Mouse (Mus musculus) kidney, postnatal 25 days (tissue): Measurements from ENCODE around the gene Flvcr1.

Experiments
- DNase-seq, 2 experiments: peaks; one replicate each; pipeline ENCODE4 v3.0.0; 2021; ENCODE audit warnings: mixed read lengths in 2 of 2

Flvcr1 gene

DNA sequence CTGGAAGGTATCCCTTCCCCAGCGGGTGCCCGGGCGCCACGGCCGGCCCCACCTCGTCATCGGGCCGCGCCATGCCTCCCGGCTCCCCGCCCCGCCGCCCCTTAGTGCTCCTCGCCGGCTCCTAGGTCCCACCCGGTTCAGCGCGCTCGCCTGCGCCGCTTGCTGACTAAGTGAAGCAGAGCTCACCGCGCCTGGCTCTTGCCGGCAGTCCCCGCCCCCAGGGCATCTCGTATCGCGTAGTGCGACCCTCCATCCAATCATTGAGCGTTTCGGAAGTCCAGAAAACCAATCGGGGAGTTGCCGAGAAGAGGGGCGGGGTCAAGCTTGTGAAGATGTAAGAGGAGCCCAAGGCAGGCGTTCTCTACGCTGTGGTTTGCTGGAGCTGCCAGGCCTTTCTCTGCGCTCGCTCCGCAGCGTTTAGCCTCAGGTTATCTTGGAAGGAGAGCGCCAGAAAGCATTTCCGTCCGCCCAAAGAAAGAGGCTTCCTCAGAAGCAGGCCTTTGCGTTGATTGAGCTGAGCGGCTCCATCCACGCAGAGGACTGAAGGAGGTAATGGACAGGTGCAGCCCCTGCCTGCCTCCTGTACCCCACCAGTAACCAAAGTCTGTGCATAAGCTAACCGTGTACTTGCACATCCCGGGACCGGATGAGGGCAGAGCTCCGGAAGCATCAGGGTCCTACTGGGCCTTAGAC, at the start of gene Flvcr1:
Gene Flvcr1, minus strand, starts transcription at position 138 of the 693 bp plus-strand sequence.
- peak; percentile 99 for DNase-seq

DNA sequence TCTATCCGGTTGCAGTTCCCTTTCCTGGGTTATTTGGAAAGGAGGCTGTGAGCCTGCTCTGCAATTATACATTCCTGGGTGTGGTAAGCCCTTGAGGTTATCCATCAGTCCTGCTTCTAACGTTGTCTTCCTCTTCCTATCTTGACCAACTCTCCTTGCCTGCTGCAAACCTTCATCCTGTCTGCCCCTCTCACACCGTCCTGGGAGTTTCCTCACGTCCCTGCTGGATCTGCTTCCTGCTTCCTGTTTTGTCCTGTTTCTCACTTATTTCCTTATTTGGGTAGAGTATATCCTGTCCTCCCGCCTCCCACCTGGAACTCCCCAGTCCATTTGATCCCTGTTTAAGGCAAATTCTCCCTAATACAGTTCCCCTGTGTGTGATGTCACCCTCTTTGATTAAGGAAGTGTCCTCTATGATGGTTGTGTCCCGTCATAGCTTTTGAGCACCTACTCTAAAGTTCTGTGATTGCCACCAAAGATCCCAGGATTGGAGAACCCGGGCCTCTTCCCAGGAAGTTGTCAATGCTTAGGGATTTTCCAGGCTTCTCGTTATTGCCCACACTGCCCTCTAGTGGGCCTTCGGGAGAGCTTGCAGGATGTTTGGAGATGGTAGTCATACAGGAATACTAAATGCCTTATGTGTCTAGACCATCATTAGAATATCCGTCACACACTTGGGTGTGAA, 49.4 kb upstream of the Flvcr1 start:
- peak; percentile 76 to 79 for DNase-seq

DNA sequence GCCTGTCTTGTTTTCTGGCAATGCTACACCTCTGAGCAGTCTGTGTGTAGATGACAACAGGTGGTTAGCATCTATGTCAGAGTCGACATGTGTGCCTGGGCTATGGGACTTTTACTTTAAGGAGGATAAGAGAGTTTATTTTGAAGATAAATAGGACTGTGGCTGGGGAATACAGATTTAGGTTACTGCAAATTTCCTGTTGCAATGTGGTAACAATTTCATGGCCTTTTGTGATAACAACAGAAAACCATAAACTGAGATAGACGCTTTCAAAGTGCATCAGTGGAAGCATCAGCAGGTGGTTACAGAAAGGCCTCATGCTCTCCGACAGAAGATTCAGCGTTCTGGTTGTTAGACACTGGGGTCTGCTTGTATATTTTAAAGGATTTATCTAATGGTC, 47.5 kb upstream of the Flvcr1 start:
- DNase-seq = no peak

DNA sequence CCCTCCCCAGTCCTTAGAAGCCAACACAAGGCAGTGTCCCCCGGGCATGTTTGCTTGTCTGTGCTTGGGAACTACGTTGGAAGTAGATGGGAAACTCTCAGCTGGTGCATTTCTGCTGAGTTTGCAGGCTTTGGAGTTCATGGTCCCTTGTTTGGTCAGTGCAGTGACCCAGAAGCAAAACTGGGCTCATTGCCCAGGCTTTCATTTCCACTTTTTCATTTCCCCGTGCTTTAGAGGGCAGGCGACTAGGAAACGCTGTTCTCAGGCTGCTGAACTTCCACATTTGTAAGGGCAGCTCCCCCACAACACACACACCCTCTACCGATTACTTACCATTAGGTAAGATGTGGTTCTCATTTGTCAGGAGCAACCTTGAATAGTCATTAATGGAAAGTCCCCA, 47.0 kb upstream of the Flvcr1 start:
- DNase-seq = peak; percentile 91

DNA sequence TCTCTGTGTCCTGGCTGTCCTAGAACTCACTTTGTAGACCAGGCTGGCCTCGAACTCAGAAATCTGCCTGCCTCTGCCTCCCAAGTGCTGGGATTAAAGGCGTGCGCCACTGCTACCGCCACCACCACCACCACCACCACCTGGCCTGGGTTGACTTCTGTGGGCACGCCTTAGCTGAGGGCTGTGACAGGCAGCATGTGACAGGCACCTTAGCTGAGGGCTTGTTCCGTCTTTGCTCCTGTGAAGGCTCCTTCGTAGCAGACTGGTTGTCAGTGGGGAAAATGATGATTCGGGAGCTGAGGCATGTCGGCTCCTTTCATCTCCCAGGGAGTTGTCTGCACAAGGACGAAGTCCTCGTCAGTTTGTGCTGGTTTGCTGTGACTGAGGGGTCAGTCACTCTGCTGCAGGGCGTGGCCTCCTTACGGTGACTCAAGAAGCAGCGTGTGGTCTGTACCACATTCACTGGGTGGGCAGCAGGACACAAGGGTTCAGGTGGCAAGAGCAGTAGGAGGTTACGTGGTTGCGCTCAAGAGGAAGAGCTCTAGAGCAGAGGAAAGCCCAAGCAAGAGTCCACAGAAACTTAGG, 46.5 kb upstream of the Flvcr1 start:
- DNase-seq = peak; percentile 10 to 57

DNA sequence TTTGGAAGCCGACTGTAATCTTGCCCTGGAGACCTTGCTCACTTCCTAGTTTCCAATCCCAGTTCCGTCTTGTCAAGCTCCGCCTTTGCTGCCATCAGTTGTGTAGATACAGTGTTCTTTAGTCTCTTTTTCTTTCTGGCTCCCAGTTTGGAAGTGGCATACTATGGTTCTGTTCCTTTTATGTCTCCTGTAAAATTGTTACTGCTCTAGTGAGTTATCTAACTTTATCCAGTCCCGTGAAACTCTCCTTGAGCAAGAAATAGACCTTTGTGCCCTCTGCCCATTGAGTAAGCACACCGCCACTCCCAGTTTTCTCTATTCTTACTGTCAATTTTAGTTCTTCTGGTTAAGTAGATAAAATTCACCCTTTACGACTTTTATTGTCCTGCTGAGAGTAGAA, 45.7 kb upstream of the Flvcr1 start:
- DNase-seq = no peak

DNA sequence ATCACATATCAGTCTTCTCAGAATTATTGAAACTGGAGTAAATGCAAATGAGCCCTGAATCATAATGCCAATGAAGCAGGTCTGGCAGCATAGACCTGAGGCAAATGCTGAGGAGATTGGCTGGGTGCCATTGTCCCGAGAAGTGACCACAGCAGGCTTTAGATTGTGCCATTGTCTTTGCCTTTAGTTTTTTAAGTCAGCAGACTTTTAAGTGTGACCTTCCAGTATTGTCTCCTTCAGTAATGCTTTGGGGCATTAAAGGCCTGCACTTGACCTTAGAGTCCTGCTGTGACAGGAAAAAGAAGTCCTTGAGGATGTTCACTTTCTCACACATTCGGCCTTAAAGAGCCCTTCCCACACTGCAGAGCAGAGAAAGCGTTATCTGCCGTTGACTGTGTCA, 44.3 kb upstream of the Flvcr1 start:
- DNase-seq = no peak

DNA sequence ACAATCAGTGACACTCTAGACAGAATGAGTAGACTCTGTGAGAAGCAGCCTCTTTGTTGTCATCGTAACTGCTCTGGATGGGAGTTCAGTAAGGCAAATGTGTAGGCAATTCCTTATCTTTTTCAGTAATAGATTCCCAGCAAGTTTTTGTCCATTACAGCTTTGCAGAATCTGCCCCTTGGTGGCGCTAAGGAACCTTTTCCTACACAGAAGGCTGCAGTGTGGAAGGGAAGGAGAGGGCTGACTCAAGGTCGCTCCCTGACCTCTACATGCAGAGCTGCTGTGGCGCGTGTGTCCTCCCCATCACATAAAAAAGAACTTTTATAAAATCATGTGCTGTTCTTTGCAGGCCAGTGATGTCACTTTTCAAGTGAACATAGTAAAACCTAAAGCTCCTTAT, 42.4 kb upstream of the Flvcr1 start:
- DNase-seq = peak; percentile 46

DNA sequence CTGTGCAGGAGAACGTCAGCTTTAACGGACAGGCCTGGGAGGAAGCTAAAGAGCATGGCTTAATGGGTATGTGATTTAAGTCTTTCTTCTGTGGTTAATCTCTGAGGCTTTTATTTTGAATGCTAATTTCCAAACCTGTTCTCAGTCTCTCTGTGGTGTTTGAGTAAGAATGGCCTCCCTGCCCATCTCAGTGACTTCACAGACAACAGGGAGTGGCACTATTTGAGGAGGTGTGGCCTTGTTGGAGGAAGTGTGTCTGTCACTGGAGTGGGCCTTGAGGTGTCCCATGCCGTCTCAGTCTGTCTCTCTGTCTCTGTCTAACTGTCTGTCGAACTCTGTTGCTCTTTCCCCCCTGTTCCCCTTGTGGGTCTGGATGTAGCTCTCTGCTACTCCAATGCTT, 39.2 kb upstream of the Flvcr1 start:
- no peak for DNase-seq

DNA sequence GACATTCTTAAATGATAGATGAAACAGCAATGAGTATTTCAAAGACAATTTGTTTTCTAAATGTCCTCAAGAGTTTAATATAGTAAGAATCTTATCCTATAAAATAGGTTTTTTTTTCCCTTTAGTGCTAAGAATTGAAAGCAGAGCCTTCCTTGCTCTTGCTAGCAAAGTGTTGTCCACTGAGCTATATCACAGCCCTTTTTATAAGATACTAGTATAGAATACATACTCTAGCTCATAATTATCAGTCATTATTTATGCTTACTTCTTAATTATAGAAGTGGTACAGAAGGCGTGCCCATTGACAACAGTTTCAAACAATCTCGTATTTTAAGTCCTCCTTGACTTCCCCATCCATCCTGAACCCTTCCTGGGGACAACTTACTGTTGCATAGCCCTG, 38.6 kb upstream of the Flvcr1 start:
- no peak for DNase-seq

DNA sequence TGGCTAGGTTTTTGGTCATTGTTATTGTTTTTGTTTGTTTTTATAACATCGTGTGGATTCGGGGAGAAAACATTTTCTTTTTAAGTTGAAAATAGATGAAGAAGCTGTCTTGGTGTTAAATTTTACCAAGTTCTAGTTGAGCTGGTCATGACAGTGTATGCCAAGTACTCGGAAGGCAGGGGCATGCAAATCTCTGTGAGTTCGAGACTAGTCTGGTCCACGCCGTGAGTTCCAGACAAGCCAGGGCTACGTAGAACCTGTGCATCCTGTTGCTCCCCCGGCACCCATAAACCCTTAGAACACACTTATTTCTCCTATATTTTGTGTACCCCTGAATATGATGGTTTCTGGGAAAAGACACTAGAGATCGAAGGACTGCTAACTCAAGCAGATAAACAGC, 37.7 kb upstream of the Flvcr1 start:
- DNase-seq = no peak

DNA sequence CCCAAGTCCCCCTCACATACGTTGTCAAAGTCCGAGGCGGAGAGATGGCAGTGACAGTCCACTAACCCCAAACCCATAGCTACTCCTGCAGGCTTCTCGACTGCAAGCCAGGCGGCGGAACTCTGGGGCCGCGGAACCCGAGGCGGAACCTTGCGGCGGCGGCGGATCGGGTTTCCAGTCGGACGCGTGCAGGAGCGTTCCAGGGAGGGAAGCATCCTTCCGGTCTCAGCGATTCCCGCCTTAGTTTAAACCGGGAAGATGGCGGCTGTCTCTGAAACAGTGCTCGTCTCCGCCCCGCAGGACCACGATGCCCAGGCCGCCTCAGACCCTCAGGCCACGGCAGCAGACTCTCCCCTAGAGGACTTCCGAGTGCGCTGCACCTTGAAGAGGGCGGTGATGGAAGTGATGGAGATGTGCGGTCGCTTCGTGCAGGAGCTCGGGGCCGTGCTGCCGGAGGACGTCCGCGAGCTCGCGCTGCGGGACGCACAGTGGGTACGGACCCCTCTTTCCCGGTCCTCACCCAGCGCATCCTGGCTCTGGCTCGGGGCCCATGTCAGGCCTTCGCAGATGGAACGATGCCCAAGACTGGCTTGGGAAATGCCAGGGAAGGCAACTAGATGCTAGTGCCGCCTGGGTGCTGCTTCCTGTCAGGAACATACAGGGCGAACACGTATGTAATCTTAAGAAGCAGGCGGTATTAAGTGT, 37.0 kb upstream of the Flvcr1 start, which contains the start of the genes Tatdn3 and Nsl1:
Gene Tatdn3, minus strand, starts transcription at position 152 of the 705 bp plus-strand sequence.
Gene Nsl1, plus strand, starts transcription at position 232 of the 705 bp plus-strand sequence.
- peak; percentile 90 for DNase-seq

DNA sequence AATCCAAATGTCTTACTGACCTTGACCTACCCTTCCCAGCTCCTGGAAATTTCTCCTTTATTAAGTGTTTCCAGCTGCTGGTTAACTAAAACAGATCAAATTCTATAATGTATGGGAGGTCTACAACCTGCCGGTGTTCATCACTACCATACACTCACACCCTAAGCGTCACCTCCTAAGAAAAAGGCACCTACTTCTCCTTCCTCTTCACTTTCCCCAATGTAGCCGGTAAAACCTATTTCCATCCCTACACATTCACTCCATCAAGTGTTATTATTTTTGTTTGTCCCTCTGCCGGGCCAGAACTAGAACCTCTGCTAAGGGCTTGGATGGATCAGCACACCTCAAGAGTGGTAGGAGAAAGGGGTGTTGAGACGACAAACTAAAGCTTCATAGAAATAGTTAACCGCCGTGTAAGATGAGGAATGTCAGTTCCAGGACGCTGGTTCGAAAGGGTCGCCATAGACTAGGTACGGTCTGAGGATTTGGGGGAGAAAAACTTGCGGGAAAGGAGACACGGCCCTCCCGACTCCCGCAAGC, 36.4 kb upstream of the Flvcr1 start:
- no peak for DNase-seq

DNA sequence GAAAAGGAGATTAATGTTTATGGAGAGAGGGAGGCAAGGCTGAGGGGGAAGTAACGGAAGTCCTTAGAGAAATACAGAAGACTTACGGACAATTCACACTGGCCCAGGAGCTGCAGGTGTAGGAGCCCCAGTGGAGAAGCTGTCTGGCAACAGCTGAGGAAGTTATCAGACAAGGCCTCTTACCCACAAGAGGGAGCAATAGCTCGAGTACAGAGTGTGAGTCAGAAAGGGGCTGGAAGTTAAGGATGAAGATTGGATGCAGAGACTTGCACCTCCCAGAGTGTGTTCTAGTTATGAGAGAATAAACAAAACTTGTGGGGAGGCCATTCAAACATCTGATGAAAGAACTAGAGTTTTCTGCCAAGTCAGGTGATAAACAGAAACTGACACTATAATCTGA, 31.5 kb upstream of the Flvcr1 start:
- no peak for DNase-seq

DNA sequence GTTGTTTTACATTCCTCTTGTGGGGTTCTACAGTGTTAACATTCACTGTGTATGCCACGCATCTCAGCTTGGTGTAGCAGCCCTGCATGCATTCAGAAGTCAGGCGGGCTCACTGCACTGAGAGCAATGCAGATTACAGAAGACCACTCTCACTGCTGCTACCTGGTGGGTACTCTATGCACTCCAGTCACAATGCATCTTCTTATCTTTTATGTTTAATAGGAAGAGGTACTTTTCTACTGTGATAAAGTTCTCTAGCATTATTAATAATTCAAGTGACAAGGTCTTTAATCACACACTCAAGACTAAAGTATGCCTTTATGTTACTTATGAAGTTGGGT, 29.5 kb upstream of the Flvcr1 start:
- DNase-seq = no peak

DNA sequence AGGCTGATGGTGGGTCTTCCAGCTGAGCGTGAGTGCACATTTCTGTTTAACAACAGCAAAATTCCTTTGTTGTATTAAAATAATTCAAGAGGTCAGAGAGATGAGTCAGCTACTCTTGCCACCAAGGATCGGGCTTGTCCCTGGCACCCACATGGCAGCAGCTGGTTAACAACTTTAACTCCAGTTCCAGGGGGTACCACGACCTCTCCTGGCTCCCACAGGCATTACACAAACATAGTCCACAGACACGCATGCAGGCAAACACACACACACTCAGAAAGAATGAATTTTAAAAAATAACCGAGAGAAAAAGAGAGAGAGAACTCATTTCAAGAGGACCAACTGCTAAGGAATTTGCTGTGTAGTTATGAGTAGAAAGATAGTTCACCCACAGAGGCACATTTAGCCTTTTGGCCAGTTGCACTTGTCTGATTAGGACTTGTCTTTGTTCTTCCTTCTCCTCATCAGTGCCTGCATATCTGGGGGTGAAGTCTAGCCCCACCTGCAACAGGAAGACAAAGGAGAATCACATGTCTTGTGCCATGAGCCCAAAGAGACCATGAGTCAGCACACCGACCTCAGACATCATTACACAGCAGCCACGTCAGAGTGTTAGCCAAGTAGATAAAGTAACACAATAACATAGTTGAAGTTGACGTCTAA, 29.0 kb upstream of the Flvcr1 start:
- DNase-seq = no peak

DNA sequence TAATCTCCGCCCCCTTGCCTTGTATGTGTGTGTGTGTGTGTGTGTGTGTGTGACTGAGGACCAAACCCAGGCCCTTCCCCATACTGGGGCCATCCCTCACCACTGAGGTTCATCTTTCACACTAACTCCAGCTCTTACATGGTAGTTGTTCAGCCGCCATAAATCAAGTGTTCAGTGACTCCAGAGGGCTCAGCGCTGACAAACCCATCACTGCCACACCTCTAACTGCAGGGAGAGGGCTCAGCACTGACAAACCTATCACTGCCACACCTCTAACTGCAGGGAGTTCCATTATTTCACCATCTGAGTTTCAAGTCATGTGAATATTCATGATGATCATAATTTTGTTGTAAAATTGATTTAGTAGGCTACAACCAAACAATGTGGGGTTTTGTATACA, 27.6 kb upstream of the Flvcr1 start:
- no peak for DNase-seq

DNA sequence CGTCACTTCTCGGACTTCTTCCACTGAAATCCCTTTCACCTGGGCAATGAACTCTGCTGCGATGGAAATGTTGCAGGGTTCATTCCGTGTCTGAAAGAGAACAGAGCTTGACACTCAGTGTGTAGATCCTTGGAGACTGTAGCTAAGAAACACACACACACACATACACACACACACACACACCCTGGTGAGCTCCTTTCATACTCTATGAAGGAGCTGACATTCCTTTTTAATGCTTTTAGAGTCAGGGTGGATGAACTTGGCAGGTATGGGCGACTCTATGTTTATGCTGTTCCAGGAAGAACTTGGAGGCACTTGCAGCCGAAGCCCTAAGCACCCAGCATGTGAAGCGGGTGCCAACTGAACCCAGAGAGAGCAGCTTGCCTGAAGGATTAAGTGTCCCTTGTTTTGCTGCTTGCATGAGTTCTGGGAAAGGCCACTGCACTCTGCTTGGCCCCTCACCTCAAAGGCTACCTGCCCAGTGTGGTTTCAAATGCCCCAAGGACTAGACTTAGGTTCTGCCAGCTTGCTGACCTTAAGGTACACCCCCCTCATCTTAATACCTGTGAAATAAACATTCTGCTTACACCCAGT, 20.4 kb upstream of the Flvcr1 start:
- DNase-seq = peak in 1 of 2 experiments; percentile 66

DNA sequence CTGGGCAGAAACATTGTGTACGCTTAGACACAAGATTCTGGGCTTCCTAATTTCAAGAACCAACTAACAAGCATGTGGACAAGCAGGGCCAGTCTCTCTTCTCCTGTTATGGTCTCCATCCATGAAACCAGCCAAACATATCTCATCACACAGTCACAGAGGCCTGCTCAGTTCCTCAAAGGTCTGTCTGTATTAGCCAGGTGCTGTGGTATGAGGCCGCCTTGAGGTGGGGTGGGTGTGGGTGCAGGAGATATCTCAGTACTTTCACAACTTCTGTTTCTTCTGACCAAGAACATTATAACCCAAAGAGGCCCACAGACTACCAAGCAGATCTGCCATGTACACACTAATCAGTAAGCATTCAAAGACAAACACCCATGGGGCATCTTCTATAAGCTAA, 19.3 kb upstream of the Flvcr1 start:
- no peak for DNase-seq

DNA sequence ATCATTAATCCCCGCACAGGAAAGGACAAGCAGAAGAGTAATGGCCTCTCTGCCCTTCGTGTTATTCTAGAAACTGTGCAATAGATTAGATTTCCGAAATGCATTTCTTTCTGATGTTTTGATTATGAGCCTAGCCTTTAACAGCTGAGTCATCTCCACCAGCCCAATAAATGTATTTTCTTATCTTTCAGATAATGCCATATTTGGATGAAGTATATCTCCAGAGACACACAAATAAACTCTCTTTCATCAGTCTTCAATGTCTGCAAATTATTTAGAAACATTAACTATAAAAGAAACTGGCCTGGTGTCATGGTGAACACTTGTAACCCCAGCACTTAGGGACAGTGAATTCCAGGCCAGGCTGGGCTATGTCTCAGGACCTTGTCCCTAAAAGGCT, 16.7 kb upstream of the Flvcr1 start:
- no peak for DNase-seq

DNA sequence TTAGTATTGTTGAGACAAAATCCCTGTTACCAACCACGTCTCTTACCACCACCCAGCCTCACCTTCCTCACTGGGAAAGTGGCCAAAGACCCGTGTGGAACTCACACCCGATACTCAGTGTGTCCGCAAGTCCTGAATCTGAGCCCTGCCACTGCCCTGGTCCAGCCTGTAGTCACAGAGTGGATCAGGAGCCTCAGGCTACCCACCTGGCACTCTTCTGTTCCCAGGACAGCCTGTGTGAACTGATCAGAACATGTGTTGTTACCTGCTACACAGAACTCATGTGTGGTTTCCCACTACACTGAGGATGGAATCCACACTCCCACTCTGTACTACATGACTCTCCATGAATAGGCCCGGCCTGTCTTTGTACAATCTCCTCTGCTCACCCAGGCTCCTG, 16.1 kb upstream of the Flvcr1 start:
- no peak for DNase-seq

DNA sequence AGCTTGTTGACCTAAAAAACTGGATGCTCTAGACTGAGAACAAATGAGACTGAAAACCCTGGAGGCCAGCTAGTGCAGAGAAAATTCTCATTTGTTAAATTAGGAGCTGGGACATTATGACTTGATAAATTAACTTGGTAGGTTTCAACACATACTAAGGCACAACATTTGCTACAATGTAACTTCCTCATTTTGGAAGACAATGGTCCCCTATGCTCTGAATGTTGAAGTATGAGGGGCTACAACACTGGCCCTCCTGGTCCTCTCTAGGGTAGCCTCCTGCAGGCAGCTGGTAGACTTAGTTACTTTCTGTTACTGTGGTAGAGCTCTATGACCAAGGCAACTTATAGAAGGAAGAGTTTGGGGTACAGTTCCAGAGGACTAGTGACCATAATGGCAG, 15.4 kb upstream of the Flvcr1 start:
- no peak for DNase-seq
